9 mouse cellular contexts compared by ENCODE assay signal in genomic region chr13:25629466-25629865, GRCm38 (mm10).
DNase-seq lines count a peak whose midpoint lies in the region; ATAC-seq and TF ChIP-seq lines count a peak whose summit lies in the region.
"Had no signal": no experiment of that assay in that cellular context is flagged by ENCODE, and none has a peak within 500 bp of the region (broad histone marks: within the 10 kb centered on the region; RNA-seq: fewer than 3 reads in every experiment).

No protein-coding gene starts in this region.

- no peak overlapping the region for H3K4me2 ChIP-seq in hindbrain, embryonic 16.5 days (ENCODE audit: low read length)
- no peak overlapping the region for H3K4me2 ChIP-seq in hindbrain, embryonic 13.5 days

- no peak overlapping the region for H3K9ac ChIP-seq in hindbrain, embryonic 16.5 days (ENCODE audit: low read depth, low read length)
- no peak overlapping the region for H3K9ac ChIP-seq in hindbrain, embryonic 13.5 days

- H3K9me3 ChIP-seq in hindbrain, embryonic 16.5 days (ENCODE audit: control insufficient read depth, low read length) = no peaks in the 10 kb centered on the region
- H3K9me3 ChIP-seq in hindbrain, embryonic 13.5 days = no peaks in the 10 kb centered on the region

- DNase-seq in R1 (ENCODE audit: low read depth, low spot score) = peak; percentile 39
- DNase-seq in lung, postnatal 10 days = peak; percentile 73
- DNase-seq in urinary bladder, adult 2 months (ENCODE audit: low spot score) = no peak
- DNase-seq in T-cell, adult 2 months (ENCODE audit: low spot score) = no peak
- DNase-seq: adrenal gland, adult 8-10 months had no signal

- no peaks in the 10 kb centered on the region for H3K36me3 ChIP-seq in hindbrain, embryonic 16.5 days (ENCODE audit: control insufficient read depth, insufficient read depth, low read length)
- H3K36me3 ChIP-seq in hindbrain, embryonic 13.5 days = no peaks in the 10 kb centered on the region

- WGBS in hindbrain, embryonic 16.5 days = 37% methylated on average over 4 of the region's 4 CpGs
- 52% methylated on average over 4 of the region's 4 CpGs for WGBS in hindbrain, embryonic 13.5 days

- H3K4me3 ChIP-seq in hindbrain, embryonic 16.5 days (ENCODE audit: low read length) = no peak overlapping the region
- H3K4me3 ChIP-seq in hindbrain, embryonic 13.5 days = no peak overlapping the region
- H3K4me3 ChIP-seq in embryonic fibroblast, embryonic 13.5 days (ENCODE audit: insufficient read depth, low read length) = no peak overlapping the region

- H3K4me1 ChIP-seq in hindbrain, embryonic 16.5 days (ENCODE audit: control insufficient read depth, insufficient read depth, low read depth, low read length) = no peaks in the 10 kb centered on the region
- no peaks in the 10 kb centered on the region for H3K4me1 ChIP-seq in hindbrain, embryonic 13.5 days (replicated peaks)
- H3K4me1 ChIP-seq in embryonic fibroblast, embryonic 13.5 days (ENCODE audit: control insufficient read depth, insufficient read depth, low read length) = peaks cover 1% of the 10 kb centered on the region; the same call in 1 of the 2 replicates

- TF ChIP-seq CTCF in embryonic fibroblast, embryonic 13.5 days (IDR thresholded peaks at IDR 0.05; ENCODE audit: borderline replicate concordance, insufficient read depth, low read length) = no peak

- no peak overlapping the region for H3K27ac ChIP-seq in hindbrain, embryonic 16.5 days (ENCODE audit: low read depth, low read length)
- no peak overlapping the region for H3K27ac ChIP-seq in hindbrain, embryonic 13.5 days
- H3K27ac ChIP-seq in embryonic fibroblast, embryonic 13.5 days (ENCODE audit: insufficient read depth, low read length) = peak overlapping the region; percentile 47; the same call in 1 of the 2 replicates
- H3K27ac ChIP-seq: macrophage had no signal

- no peak for TF ChIP-seq POLR2A in embryonic fibroblast, embryonic 13.5 days (IDR thresholded peaks at IDR 0.05; ENCODE audit: low read depth, low read length)

- ATAC-seq in hindbrain, embryonic 16.5 days = 0 out of 2 replicates have a peak, but pooled peaks have one; percentile 56
- ATAC-seq in hindbrain, embryonic 13.5 days (ENCODE audit: low FRiP score) = no peak

- H3K27me3 ChIP-seq in hindbrain, embryonic 16.5 days (replicated peaks; ENCODE audit: control insufficient read depth, insufficient read depth, low read length) = no peaks in the 10 kb centered on the region
- no peaks in the 10 kb centered on the region for H3K27me3 ChIP-seq in hindbrain, embryonic 13.5 days

Comparison
In these comparisons a context has a peak if more than half of its experiments do, and no peak if none do; other contexts are left out.
1. DNase-seq: peak in R1 (single experiment) and lung, postnatal 10 days (single experiment); none in urinary bladder, adult 2 months (single experiment) and T-cell, adult 2 months (single experiment).